Mouse (Mus musculus): Measurements from ENCODE around the gene Pkd1l1. TPM values are rescaled to one million over a fixed set of nuclear protein-coding genes. Genes with fewer than 3 reads are reported as not detected.
A peak's percentile ranks its signal among the peaks of the same experiment; 100 is the strongest.

Gene Pkd1l1
- polyA plus RNA-seq, 1 experiment from 2014 or later: not detected

GRCm38 (mm10) chr11:8836176-8836575, 136.9 kb downstream of the Pkd1l1 start:
- Histone ChIP-seq H3K4me1 (ENCODE audit: insufficient read depth) (no peaks in the 10 kb centered on the region), H3K4me2 (ENCODE audit: low read depth, low read length) (no peak overlapping the region), H3K36me3 (replicated peaks; ENCODE audit: insufficient read depth, low read length) (no peaks in the 10 kb centered on the region), H3K27ac (ENCODE audit: low read depth) (no peak overlapping the region), H3K27me3 (ENCODE audit: insufficient read depth, low read length) (no peaks in the 10 kb centered on the region), H3K4me3 (ENCODE audit: low read depth, low read length) (no peak overlapping the region), H3K9me3 (ENCODE audit: low read length) (no peaks in the 10 kb centered on the region), H3K9ac (replicated peaks) (no peak overlapping the region)
- DNase-seq (no peak), ATAC-seq (no peak)
- WGBS (ENCODE audit: insufficient replicate concordance): 83% methylated on average over 6 of the region's 6 CpGs
- TF ChIP-seq CTCF (IDR thresholded peaks at IDR 0.05; ENCODE audit: low read depth): no peak
- TF ChIP-seq EP300 (IDR thresholded peaks at IDR 0.05; ENCODE audit: low read depth): no peak

GRCm38 (mm10) chr11:8834121-8834520, 138.9 kb downstream of the Pkd1l1 start:
- H3K4me2 ChIP-seq (ENCODE audit: low read depth, low read length): no peak overlapping the region
- no peaks in the 10 kb centered on the region for H3K4me1 ChIP-seq (ENCODE audit: insufficient read depth)
- WGBS (ENCODE audit: insufficient replicate concordance): 78% methylated on average over 4 of the region's 4 CpGs
- no peaks in the 10 kb centered on the region for H3K27me3 ChIP-seq (ENCODE audit: insufficient read depth, low read length)
- no peaks in the 10 kb centered on the region for H3K9me3 ChIP-seq (ENCODE audit: low read length)
- no peak for TF ChIP-seq CTCF (IDR thresholded peaks at IDR 0.05; ENCODE audit: low read depth)
- no peak for TF ChIP-seq EP300 (IDR thresholded peaks at IDR 0.05; ENCODE audit: low read depth)
- H3K27ac ChIP-seq (ENCODE audit: low read depth): no peak overlapping the region
- no peak for ATAC-seq
- no peaks in the 10 kb centered on the region for H3K36me3 ChIP-seq (replicated peaks; ENCODE audit: insufficient read depth, low read length)
- no peak overlapping the region for H3K4me3 ChIP-seq (ENCODE audit: low read depth, low read length)
- no peak for DNase-seq
- no peak overlapping the region for H3K9ac ChIP-seq (replicated peaks)

DNA sequence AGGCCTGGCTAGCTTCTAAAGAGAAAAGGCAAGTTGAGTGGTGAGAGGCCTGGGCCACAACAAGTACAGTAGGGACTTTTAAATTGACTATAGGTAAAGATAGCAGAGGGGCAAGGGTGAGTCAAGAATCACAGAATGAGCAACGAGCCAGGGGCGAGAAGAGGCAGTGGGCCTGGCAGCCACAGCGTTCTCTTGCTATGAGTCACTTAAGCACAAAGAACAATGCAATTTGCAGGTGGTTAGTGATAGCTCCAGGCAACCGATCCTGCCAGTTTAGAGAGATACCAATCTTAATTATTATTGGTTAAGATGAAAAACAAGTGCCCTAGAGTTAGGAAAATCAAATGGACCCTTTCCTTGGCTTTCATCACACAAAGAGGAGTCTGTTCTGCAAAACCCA, 142.5 kb downstream of the Pkd1l1 start:
- no peak overlapping the region for H3K9ac ChIP-seq (replicated peaks)
- no peaks in the 10 kb centered on the region for H3K4me1 ChIP-seq (ENCODE audit: insufficient read depth)
- TF ChIP-seq EP300 (IDR thresholded peaks at IDR 0.05; ENCODE audit: low read depth) (no peak), CTCF (IDR thresholded peaks at IDR 0.05; ENCODE audit: low read depth) (no peak)
- ATAC-seq (no peak), DNase-seq (no peak)
- no peak overlapping the region for H3K27ac ChIP-seq (ENCODE audit: low read depth)
- H3K4me3 ChIP-seq (ENCODE audit: low read depth, low read length): no peak overlapping the region
- H3K9me3 ChIP-seq (ENCODE audit: low read length): no peaks in the 10 kb centered on the region
- H3K36me3 ChIP-seq (replicated peaks; ENCODE audit: insufficient read depth, low read length): no peaks in the 10 kb centered on the region
- no peaks in the 10 kb centered on the region for H3K27me3 ChIP-seq (ENCODE audit: insufficient read depth, low read length)
- WGBS (ENCODE audit: insufficient replicate concordance): 76% methylated on average over 4 of the region's 4 CpGs
- no peak overlapping the region for H3K4me2 ChIP-seq (ENCODE audit: low read depth, low read length)

GRCm38 (mm10) chr11:8829561-8829960, 143.5 kb downstream of the Pkd1l1 start:
- no peak for DNase-seq
- Histone ChIP-seq H3K4me1 (ENCODE audit: insufficient read depth) (no peaks in the 10 kb centered on the region), H3K27ac (ENCODE audit: low read depth) (no peak overlapping the region), H3K9ac (replicated peaks) (no peak overlapping the region), H3K27me3 (ENCODE audit: insufficient read depth, low read length) (no peaks in the 10 kb centered on the region), H3K36me3 (replicated peaks; ENCODE audit: insufficient read depth, low read length) (no peaks in the 10 kb centered on the region), H3K4me3 (ENCODE audit: low read depth, low read length) (no peak overlapping the region), H3K4me2 (ENCODE audit: low read depth, low read length) (no peak overlapping the region), H3K9me3 (ENCODE audit: low read length) (no peaks in the 10 kb centered on the region)
- ATAC-seq: no peak
- TF ChIP-seq EP300 (IDR thresholded peaks at IDR 0.05; ENCODE audit: low read depth) (no peak), CTCF (IDR thresholded peaks at IDR 0.05; ENCODE audit: low read depth) (no peak)
- WGBS (ENCODE audit: insufficient replicate concordance): 79% methylated on average over 3 of the region's 3 CpGs

DNA sequence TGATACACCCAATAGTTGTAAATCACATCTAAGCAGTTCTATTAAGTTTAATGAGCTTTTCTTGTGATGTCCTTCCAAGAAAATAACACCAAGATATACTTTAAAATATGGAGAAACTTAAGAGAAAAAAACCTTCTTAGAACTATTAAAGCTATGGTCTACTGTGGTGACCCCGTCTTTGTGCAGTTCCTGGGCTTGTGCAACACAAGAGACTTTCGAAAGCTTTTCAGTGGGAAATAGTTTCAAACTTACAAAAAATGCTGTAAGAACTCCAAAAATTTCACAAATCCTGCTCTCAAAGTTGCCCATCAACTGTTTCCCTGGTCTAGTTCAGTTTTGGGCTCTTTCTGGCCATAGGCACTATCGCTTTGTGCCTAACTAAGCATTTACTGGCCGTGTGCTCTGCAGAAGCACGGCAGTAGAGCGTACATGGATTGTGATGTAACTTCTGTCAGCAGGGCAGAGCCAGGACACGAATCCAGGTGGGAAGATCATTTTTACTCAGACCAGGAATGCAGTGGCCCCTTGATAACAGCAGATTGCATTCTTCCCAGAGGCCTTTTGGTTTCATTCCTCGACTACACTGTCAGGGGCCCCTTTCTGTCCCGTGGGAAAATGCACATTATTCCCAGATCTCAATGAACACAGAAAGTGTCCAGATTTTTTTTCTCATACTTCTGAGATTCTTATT, 144.1 kb downstream of the Pkd1l1 start:
- no peak for DNase-seq

DNA sequence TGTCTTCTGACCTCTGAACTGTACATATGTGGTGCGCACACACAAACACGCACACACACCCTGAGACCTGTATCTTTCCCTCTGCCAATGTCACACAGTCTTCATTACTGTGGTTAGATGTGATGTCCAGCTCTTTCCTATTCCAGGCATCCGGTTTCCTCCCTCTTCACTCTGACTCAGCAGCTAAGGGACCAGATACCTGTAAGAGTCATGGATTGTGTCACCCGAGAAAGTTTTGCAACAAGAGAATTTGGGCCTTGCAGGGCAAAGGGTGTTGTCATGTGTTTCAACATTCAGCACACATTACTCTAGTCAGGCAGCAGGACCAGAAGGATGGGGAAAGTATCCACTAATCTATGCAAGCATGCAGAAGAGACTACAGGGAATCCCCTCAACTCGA, 146.5 kb downstream of the Pkd1l1 start:
- DNase-seq: peak; percentile 41
- Histone ChIP-seq H3K27ac (ENCODE audit: low read depth) (no peak overlapping the region), H3K36me3 (replicated peaks; ENCODE audit: insufficient read depth, low read length) (no peaks in the 10 kb centered on the region), H3K9ac (replicated peaks) (no peak overlapping the region), H3K4me1 (ENCODE audit: insufficient read depth) (no peaks in the 10 kb centered on the region), H3K4me2 (ENCODE audit: low read depth, low read length) (no peak overlapping the region), H3K27me3 (ENCODE audit: insufficient read depth, low read length) (no peaks in the 10 kb centered on the region), H3K4me3 (ENCODE audit: low read depth, low read length) (no peak overlapping the region), H3K9me3 (ENCODE audit: low read length) (no peaks in the 10 kb centered on the region)
- no peak for TF ChIP-seq CTCF (IDR thresholded peaks at IDR 0.05; ENCODE audit: low read depth)
- TF ChIP-seq EP300 (IDR thresholded peaks at IDR 0.05; ENCODE audit: low read depth): 0 out of 2 replicates have a peak, but pooled peaks have one; percentile 49
- peak; percentile 84 for ATAC-seq
- whole genome bisulfite sequencing (ENCODE audit: insufficient replicate concordance): 61% methylated on average over 5 of the region's 5 CpGs

More for the DNA sequence above, 144.1 kb downstream of the Pkd1l1 start:
- Histone ChIP-seq H3K36me3 (replicated peaks; ENCODE audit: insufficient read depth, low read length) (no peaks in the 10 kb centered on the region), H3K27me3 (ENCODE audit: insufficient read depth, low read length) (no peaks in the 10 kb centered on the region), H3K9ac (replicated peaks) (no peak overlapping the region), H3K4me3 (ENCODE audit: low read depth, low read length) (no peak overlapping the region), H3K9me3 (ENCODE audit: low read length) (no peaks in the 10 kb centered on the region), H3K4me2 (ENCODE audit: low read depth, low read length) (no peak overlapping the region), H3K27ac (ENCODE audit: low read depth) (no peak overlapping the region), H3K4me1 (ENCODE audit: insufficient read depth) (no peaks in the 10 kb centered on the region)
- TF ChIP-seq EP300 (IDR thresholded peaks at IDR 0.05; ENCODE audit: low read depth): no peak
- TF ChIP-seq CTCF (IDR thresholded peaks at IDR 0.05; ENCODE audit: low read depth): no peak
- ATAC-seq: no peak
- WGBS (ENCODE audit: insufficient replicate concordance): 66% methylated on average over 9 of the region's 9 CpGs
